Mouse (Mus musculus) regulatory T cell (primary cell): Measurements from ENCODE around the gene Hepacam2.

Experiments used
- in situ Hi-C: fragments of 300-600 bp; cut with MboI, MseI; formaldehyde crosslinking; loops from one replicate; pipeline ENCODE4 v1.15.1; 2025; ENCODE audit warnings: high pct_unique_total_duplicates

Gene Hepacam2

DNA sequence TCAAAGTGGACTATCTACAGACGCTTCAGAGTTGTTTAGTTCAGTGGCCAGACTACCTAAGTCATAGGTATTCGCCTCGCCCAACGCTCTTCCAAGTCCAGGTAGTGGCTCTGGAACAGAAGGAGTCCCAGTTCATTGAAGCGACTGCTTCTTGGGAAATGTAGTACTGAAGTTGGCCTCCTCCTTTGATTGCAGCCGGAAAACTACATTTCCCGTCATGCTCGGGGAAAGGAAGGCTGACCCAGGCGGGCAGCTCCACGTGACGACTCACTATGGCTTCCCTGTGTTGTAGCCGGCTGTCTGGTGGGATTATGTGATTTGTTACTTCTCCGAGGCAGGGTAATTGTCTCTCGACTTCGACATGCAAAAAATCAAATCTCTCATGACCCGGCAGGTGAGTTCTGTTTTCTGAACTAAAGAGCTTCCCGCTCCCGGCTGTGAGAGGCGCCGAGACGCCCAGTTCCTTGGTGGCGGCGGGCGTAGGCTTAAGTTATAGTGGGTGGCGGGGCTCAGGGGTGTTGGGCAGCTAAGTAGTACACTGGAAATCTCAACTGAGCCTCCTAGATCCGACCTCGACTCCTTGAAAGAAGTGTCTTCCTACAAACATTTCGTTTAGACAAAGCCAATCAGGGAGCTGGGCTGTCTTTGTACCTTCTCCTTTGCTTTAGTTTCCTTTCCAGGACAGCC, at the start of gene Hepacam2, which contains the start of gene Vps50:
Gene Hepacam2, minus strand, starts transcription at position 137 of the 687 bp plus-strand sequence.
Gene Vps50, plus strand, starts transcription at position 221 of the 687 bp plus-strand sequence.
- in situ Hi-C loops = no loop called here

DNA sequence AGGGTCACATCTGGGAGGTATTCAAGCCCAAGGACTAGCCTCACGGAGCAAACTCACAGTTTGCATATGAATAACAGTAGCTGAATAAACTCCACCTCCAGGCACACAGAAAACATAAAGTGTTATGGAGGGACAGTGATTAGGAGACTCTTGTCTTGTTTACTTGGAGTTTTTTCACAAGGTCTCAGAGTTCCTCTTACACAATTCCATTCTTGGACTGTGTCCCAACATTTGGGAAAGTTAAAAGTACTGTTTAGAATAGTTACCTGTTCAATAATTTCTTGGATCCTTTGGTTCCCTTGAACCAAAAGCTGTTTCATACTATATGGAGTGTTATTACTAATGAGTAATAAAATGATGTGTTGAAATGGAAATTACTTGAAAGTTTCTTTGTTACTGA, 46.9 kb upstream of the Hepacam2 start:
- in situ Hi-C loops = no loop called here

DNA sequence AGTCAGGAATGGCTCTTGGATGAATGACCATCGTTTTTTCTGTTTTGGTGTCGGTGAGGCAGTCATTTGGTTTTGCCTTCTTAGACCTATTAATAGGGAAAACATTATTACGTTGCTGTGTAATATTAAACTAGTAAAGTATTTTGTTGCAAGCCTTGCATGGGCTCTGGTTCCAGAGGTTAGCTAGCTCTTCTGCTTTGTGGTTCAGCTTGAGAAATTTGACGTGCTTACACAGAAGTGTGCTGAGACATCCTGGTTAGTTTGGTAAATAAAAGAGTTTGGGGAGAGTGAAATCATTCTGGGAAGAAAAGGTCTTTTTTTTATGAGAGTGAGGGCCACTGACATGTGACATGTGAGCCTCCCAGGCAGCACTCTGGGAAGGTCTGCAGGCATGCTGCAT, 45.8 kb upstream of the Hepacam2 start:
- in situ Hi-C loops = no loop called here

DNA sequence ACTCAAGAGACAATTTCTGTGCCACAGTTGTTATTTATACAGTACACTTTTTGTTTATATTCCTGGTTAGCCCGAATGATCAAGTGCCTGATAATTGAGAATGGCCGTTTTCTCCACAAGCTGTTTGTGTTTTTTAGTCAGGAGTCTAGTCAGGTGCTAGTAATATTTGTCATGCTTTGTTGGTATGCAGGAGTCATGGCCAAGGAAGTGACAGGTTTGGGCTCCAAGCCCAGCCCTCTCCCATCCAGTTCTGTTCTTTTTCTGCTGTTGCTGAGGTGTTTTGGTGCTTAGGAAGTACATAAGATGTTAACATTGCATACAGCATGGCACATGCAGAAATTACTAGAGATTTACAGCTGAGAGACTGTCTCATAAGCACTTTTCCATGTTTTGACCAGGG, 41.4 kb upstream of the Hepacam2 start:
- in situ Hi-C loops = no loop called here

DNA sequence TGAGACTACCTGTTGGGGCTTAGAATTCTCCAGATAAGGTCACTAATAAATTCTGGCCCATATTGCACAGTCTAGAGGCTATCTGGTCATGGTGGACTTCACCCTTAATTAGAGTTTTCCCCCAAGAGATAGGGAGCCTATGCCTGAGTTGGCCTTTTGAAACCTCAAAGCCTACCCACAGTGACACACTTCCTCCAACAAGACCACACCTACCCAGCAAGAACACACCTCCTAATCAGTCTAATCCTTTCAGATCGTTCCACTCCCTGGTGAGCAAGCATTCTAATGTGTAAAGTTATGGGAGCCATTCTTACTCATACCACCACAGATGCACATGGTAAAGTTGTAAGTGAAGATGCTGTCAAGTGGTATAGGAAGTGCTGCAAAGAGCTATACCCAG, 38.0 kb upstream of the Hepacam2 start:
- in situ Hi-C loops = no loop called here

DNA sequence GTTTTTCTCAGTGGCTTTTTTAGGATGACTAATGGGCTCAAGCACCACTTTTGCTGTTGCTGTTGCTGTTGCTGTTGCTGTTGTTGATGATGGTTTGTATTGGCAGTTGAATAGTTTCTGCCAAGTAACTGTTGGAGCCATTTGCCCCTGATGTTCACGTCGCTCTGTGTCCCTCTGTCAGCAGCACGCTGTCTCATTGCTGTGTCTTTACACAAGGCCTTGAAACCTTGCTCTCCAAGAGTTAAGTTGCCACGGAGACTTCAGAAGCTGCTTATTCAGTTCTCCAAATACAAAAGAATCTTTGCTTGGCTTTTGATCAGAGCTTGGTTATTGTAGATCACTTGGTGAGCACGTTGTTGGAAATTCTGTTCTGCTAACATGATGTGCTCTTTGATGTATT, 33.3 kb upstream of the Hepacam2 start:
- in situ Hi-C loops = no loop called here

DNA sequence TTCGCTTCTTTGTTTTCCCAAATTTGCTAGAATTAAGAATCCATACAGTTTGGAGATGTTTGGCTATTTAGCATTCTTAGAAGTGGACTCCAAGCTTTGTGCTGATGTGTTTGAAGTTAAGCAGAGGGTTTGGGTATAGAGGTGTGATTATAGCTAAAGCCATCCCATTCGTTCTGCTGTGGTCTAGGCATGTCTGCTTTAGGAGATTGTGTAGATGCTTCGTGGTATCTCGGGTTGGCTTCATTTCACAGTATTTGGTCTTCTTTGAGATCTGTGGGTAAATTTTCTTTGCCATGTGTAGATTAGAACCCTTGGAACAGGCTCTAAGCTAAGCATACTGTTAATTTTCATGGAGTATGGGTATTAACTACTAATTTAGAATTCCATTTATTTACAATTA, 30.1 kb upstream of the Hepacam2 start:
- in situ Hi-C loops = no loop called here

DNA sequence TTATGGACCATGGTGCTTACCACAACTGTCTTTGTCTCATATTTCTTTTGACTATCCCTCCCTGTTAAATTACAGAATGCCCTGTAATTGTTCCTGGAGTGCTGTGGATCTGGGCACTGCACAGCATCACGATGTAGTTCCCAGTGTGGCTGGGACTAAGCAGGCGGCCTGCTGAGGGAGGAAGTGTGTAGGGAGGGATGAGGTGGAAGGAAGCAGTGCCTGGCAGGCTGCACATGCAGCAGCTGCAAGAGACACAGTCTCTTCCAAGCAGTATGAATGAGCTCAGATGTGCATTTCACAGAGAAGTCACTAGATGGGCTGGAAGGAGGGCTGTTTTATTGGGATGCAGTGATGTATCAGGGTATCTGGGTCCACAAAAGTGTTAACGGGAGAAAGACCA, 14.5 kb upstream of the Hepacam2 start:
- in situ Hi-C loops = loop anchor here (25.0 kb wide), 2 partner anchors 575 to 1600 kb away; partner anchors contain the start of gene Bet1

DNA sequence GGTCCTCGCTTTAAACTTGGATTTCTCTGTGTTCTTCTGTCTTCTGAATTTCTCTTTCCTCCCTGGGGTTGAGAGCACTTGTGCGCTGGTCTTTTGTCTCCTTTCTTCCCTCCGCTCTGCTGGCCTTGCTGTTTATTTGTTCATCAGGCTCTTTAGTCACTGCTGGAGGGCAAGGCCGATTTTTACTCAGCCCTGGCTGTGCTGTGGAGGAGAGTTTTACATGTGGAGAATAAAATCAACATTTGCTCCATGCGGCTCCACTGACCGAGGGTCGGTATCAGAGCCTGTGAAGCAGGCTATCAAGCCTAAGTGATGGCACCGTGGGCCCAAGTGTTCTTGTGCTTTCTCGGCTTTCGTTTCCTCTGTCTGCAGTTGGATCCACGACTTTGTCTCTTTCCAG, 13.5 kb upstream of the Hepacam2 start:
- in situ Hi-C loops = loop anchor here (25.0 kb wide), 2 partner anchors 576 to 1601 kb away; partner anchors contain the start of gene Bet1

DNA sequence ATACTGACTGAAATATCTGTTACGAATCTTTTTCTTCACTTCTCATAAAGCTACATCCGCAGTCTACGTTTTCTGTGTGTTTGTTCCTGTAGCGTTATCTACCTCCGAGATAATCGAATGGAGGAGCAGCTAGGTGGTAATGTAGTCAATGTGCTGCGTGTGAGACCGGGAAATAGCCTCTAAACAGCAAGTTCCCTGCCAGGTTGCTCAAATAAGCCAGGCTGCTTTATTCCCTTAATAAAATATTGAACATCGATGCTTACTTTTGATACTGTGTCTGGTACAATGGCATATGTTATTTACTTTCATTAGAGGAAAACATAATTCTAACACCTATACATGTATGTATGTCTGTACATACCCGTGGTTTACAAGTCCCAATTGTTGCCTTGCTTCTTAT, 13.0 kb upstream of the Hepacam2 start:
- in situ Hi-C loops = loop anchor here (25.0 kb wide), 2 partner anchors 576 to 1601 kb away; partner anchors contain the start of gene Bet1

DNA sequence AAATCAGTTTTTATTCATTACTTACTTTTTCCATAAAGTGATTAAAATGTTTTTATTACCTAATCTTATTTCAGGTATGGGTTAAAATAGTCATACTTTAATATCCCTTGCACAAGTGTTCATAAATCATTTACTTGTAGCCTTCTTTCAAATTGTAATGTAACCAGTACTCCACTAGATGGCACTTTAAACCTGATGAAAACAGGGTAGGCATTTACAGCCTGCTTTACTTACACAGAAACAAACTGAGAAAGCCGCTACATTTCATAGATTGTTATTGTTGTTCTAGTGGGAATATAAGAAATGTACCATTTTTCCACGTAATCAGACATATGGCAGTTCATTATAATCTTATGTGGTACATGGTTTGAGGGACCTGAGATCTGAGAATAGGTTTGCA, 11.7 kb upstream of the Hepacam2 start:
- in situ Hi-C loops = loop anchor here (10.0 to 25.0 kb wide), 3 partner anchors 578 to 1603 kb away; partner anchors contain the start of gene Bet1

DNA sequence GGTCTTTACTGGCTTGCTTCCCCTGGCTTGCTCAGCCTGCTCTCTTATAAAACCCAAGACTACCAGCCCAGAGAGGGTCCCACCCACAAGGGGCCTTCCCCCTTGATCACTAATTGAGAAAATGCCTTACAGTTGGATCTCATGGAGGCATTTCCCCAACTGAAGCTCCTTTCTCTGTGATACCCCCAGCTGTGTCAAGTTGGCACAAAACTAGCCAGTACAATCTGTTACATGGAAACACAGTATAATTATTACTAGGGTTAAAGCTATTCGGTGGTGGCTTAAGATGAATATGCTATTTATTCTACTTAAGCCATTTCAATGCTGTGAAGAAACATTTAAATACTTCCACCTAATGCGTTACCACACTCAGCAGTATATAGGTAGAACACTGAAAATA, 10.1 kb upstream of the Hepacam2 start:
- in situ Hi-C loops = loop anchor here (10.0 to 25.0 kb wide), 3 partner anchors 579 to 1604 kb away; partner anchors contain the start of gene Bet1

DNA sequence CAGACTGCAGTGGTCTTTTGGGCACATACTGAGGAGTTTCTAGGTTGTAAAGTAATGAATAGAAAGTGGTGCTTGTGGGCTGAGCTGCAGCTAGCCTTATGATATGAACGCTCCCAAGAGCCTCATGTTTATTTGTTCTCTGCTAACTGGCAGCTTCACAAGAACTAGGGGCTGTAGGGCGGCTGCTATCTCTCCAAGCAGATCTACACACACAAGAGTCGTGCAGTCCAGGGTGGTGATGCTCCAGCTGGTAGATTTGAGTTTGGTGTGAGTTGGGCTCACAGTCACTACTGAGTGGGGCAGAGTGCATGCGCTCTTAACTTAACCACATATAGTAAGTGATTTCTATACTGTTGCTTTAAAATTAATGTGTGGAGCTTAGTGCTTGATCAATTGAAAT, 9.0 kb upstream of the Hepacam2 start:
- in situ Hi-C loops = loop anchor here (10.0 to 25.0 kb wide), 3 partner anchors 580 to 1605 kb away; partner anchors contain the start of gene Bet1

DNA sequence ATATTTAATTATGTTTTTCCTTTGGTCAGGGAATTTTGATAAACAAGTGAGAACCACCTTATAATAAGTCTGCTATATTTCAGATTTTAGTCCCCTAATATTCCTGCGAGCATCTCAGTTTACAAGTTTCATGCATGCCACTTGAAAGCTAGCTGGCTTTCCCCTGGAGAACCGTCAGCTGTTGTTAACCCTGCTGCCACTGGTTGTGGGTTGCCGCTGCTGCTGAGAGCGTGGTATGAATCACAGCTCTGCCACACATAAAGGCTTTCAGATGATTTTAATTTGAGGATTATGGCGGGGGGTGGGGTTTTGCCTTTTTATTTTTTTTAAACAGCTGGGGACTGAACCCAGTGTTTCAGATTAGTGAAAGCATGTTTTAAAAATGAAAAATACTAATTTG, 7.2 kb upstream of the Hepacam2 start:
- in situ Hi-C loops = loop anchor here (10.0 to 25.0 kb wide), 3 partner anchors 582 to 1607 kb away; partner anchors contain the start of gene Bet1

DNA sequence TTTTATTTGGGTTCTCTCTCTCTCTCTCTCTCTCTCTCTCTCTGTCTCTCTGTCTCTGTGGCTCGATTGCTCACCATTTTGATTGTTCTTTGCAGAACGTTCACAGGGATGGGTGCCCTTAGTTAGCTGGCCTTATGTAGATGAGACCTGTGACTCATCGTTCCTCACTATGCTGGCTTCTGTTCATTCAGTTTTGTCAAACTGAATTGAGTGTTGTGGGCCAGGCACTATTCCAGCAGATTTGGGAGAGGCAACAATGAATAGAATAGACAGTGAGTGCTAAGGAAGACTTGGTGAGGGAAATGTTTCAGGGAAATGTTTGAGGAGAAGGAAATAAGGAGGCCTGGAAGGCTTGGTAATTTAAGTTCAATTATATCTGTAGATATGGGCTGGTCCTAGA, 2.2 kb upstream of the Hepacam2 start:
- in situ Hi-C loops = loop anchor here (10.0 to 25.0 kb wide), 3 partner anchors 587 to 1612 kb away; partner anchors contain the start of gene Bet1

DNA sequence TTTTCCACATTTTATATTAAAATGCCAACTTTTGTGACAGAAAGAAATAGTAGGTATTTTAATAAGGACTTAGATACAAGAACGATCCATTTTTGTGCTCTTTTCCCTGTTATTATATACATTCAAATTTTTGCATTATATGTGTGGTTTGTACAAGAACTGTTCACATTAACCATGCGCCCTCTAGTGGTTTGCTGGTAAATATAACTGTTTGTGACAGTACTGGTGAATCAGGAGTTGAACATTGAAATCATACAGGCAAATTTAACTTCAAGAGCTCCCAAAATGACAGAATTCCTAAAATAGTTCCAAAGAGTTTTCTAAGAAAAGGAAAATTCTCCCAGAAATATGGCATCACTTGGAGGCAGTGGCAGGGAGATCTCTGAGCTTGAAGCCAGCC, 1.9 kb downstream of the Hepacam2 start:
- in situ Hi-C loops = no loop called here

DNA sequence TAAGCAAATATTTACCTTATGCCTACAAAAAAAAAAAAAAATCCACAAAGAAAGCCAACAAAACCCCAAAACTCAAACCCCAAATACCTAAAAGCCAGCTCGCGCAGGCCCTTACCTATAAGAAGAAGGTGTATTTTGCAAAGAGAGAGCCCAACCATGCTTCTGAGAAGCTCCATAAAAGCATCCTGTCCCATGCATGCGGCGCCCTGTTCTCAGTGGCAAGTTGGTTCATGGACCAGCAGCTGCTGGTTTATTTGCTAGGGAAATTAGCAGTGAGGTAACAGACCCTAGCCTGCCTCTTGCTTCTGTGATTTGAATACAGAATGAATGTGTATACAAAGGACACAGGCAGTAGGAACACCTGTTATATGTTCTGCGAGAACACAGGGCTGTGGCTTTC, 3.8 kb downstream of the Hepacam2 start:
- in situ Hi-C loops = no loop called here

DNA sequence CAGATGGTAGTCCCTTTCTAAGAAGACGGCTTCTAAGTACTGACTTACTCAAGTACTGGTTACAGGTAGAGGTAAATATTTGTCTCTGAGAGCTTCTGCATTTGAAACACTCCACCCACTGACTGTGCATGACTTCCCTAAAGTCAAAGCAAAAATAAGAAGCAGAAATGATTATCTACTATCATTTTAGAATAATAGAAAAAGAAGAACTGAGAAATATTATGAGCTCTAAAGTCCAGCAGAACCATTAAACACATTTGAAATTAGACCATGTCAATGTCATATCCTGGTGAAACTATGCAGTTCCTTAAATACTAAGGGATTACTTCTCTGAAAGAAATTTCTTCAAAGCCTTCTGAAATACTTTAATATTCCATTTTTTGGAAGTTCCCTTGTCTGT, 10.7 kb downstream of the Hepacam2 start:
- in situ Hi-C loops = no loop called here

DNA sequence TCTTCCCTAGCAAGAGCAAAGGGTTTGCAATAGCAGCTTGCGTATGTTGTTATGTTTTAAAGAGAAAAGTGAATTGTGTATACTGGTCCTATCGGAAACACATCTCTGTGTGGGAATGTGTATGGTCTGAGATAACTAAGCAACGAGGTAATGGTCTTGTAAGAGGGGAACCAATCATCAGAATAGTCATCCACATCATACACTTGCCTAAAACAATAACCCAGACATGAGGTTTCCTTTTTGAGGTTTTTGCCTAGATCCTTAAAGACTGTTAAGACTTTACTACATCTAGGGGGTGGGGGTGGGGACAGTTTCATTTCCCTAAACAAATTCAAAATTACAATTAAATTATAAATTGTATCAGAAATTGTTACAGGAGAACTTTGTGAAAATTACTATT, 13.0 kb downstream of the Hepacam2 start:
- in situ Hi-C loops = no loop called here

DNA sequence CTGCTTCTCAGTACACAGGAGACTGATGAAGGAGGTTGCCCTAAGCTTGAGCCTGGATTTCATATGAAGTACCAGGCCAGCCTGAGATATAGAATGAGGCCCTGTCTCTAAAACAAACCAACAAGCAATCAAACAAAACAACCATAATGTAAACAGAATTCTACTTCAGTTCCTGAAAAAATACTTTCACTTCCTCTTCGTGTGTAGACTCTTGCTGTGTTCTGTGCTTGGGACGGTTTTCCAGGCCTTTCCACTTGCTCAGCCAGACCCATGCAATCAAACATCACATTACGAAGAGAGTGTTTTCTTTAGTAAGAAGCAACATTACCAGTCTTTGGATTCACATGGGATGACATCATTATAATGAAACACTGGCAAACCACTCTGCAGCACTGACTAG, 16.4 kb downstream of the Hepacam2 start:
- in situ Hi-C loops = loop anchor here (5.0 kb wide), 1 partner anchor 64 kb away; no protein-coding TSS in a partner anchor

DNA sequence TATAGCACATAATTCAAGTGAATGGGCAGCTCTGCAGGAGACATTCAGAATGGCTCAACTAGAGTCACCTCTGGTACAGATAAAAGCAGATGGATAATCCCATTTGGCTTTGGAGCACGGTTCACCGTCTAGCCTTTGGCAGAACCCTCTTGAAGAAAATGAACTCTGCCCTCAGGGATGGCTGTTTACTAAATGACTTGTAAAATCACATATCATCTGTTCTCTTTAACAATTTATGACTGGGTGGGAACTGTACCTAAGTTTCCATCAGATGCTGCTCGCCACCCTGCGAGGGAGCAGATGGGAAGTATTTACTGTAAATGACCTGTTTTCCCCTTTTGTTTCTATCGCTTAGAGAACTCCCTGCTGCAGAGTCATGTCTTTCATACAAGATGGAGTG, 18.2 kb downstream of the Hepacam2 start:
- in situ Hi-C loops = loop anchor here (5.0 kb wide), 1 partner anchor 63 kb away; no protein-coding TSS in a partner anchor

DNA sequence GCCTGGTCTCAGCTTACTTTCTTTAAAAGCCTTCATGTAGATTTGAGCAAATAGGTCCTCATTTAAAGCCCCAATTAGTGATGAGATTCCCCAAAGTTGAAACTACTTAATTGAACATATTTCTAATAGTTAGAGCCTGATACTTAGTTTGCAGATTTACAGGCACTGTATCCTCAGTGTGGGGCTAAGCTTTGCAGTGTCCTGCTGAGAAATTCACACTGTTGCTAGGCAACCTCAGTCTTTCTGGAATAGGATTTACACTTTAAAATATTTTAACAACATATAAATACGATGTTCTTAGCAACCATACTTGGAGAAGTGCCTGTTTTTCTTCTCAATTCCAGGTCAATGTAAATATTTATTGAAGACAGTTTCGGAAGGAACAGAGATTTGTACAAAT, 21.8 kb downstream of the Hepacam2 start:
- in situ Hi-C loops = no loop called here

DNA sequence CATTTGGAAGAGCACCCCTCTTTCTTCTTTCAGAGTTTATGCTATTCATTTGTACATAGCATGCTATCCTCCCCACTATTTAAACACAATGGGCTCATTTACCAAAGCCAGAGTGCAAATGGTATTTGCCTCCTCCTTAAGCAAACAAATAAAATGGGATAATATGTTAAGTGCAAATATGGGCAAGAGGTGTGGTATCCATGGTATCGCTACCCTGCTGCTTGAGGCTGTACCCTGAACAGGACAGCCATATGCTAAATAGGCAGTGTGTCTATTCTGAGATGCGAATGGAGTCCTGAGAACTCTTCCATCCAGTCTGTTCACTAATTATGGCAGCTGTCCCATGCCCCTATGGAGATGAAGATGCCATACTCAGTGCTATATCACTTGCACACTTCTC, 27.4 kb downstream of the Hepacam2 start:
- in situ Hi-C loops = no loop called here
